Mouse (Mus musculus): ENCODE measurements around the gene Gm13278. TPM values are rescaled to one million over a fixed set of nuclear protein-coding genes. Genes with fewer than 3 reads are reported as not detected.

The Gm13278 gene
- polyA plus RNA-seq, 1 experiment from 2014 or later, result not detected

Other genes starting within 250 kb of the Gm13278 start
- not detected for gene Ifna15, start 233.3 kb upstream of the Gm13278 start, polyA plus RNA-seq (2014; fragmentation: Illumina TruSeq; extraction: RNeasy Lipid Tissue Mini Kit (QIAGEN cat#74804); ENCODE audit: low read depth, low replicate concordance)
- gene Ifna14, start 219.8 kb upstream of the Gm13278 start, polyA plus RNA-seq (2014; fragmentation: Illumina TruSeq; extraction: RNeasy Lipid Tissue Mini Kit (QIAGEN cat#74804); ENCODE audit: low read depth, low replicate concordance), result not detected
- gene Ifna9, start 199.2 kb upstream of the Gm13278 start, polyA plus RNA-seq (2014; fragmentation: Illumina TruSeq; extraction: RNeasy Lipid Tissue Mini Kit (QIAGEN cat#74804); ENCODE audit: low read depth, low replicate concordance), result not detected
- gene Ifna12, start 188.2 kb upstream of the Gm13278 start, polyA plus RNA-seq (2014; fragmentation: Illumina TruSeq; extraction: RNeasy Lipid Tissue Mini Kit (QIAGEN cat#74804); ENCODE audit: low read depth, low replicate concordance), result not detected
- gene C87499, start 157.1 kb upstream of the Gm13278 start, polyA plus RNA-seq (2014; fragmentation: Illumina TruSeq; extraction: RNeasy Lipid Tissue Mini Kit (QIAGEN cat#74804); ENCODE audit: low read depth, low replicate concordance), result not detected
- not detected for gene Ifna13, start 147.1 kb upstream of the Gm13278 start, polyA plus RNA-seq (2014; fragmentation: Illumina TruSeq; extraction: RNeasy Lipid Tissue Mini Kit (QIAGEN cat#74804); ENCODE audit: low read depth, low replicate concordance)
- not detected for gene Ifna16, start 114.6 kb upstream of the Gm13278 start, polyA plus RNA-seq (2014; fragmentation: Illumina TruSeq; extraction: RNeasy Lipid Tissue Mini Kit (QIAGEN cat#74804); ENCODE audit: low read depth, low replicate concordance)
- gene Ifna2, start 107.6 kb upstream of the Gm13278 start, polyA plus RNA-seq (2014; fragmentation: Illumina TruSeq; extraction: RNeasy Lipid Tissue Mini Kit (QIAGEN cat#74804); ENCODE audit: low read depth, low replicate concordance), result not detected
- not detected for gene Ifnab, start 100.2 kb upstream of the Gm13278 start, polyA plus RNA-seq (2014; fragmentation: Illumina TruSeq; extraction: RNeasy Lipid Tissue Mini Kit (QIAGEN cat#74804); ENCODE audit: low read depth, low replicate concordance)
- 0.62 TPM for gene Gm26566, start 69.7 kb upstream of the Gm13278 start, polyA plus RNA-seq (2014; fragmentation: Illumina TruSeq; extraction: RNeasy Lipid Tissue Mini Kit (QIAGEN cat#74804); ENCODE audit: low read depth, low replicate concordance)
- gene Klhl9, start 69.1 kb upstream of the Gm13278 start, polyA plus RNA-seq (2014; fragmentation: Illumina TruSeq; extraction: RNeasy Lipid Tissue Mini Kit (QIAGEN cat#74804); ENCODE audit: low read depth, low replicate concordance), result 33.9 TPM
- gene Gm13271, start 36.7 kb upstream of the Gm13278 start, polyA plus RNA-seq (2014; fragmentation: Illumina TruSeq; extraction: RNeasy Lipid Tissue Mini Kit (QIAGEN cat#74804); ENCODE audit: low read depth, low replicate concordance), result not detected
- gene Gm13283, start 31.4 kb upstream of the Gm13278 start, polyA plus RNA-seq (2014; fragmentation: Illumina TruSeq; extraction: RNeasy Lipid Tissue Mini Kit (QIAGEN cat#74804); ENCODE audit: low read depth, low replicate concordance), result not detected
- not detected for gene Gm13290, start 17.7 kb upstream of the Gm13278 start, polyA plus RNA-seq (2014; fragmentation: Illumina TruSeq; extraction: RNeasy Lipid Tissue Mini Kit (QIAGEN cat#74804); ENCODE audit: low read depth, low replicate concordance)
- not detected for gene Gm13289, start 14.6 kb upstream of the Gm13278 start, polyA plus RNA-seq (2014; fragmentation: Illumina TruSeq; extraction: RNeasy Lipid Tissue Mini Kit (QIAGEN cat#74804); ENCODE audit: low read depth, low replicate concordance)
- not detected for gene Gm13272, start 11.7 kb upstream of the Gm13278 start, polyA plus RNA-seq (2014; fragmentation: Illumina TruSeq; extraction: RNeasy Lipid Tissue Mini Kit (QIAGEN cat#74804); ENCODE audit: low read depth, low replicate concordance)
- not detected for gene Ifnz, start 9.4 kb upstream of the Gm13278 start, polyA plus RNA-seq (2014; fragmentation: Illumina TruSeq; extraction: RNeasy Lipid Tissue Mini Kit (QIAGEN cat#74804); ENCODE audit: low read depth, low replicate concordance)
- gene Gm13276, start 5.8 kb upstream of the Gm13278 start, polyA plus RNA-seq (2014; fragmentation: Illumina TruSeq; extraction: RNeasy Lipid Tissue Mini Kit (QIAGEN cat#74804); ENCODE audit: low read depth, low replicate concordance), result not detected
- not detected for gene Gm13277, start 2.9 kb upstream of the Gm13278 start, polyA plus RNA-seq (2014; fragmentation: Illumina TruSeq; extraction: RNeasy Lipid Tissue Mini Kit (QIAGEN cat#74804); ENCODE audit: low read depth, low replicate concordance)
- not detected for gene Gm13275, start 2.9 kb downstream of the Gm13278 start, polyA plus RNA-seq (2014; fragmentation: Illumina TruSeq; extraction: RNeasy Lipid Tissue Mini Kit (QIAGEN cat#74804); ENCODE audit: low read depth, low replicate concordance)
- gene Gm13279, start 5.8 kb downstream of the Gm13278 start, polyA plus RNA-seq (2014; fragmentation: Illumina TruSeq; extraction: RNeasy Lipid Tissue Mini Kit (QIAGEN cat#74804); ENCODE audit: low read depth, low replicate concordance), result not detected
- gene Gm13285, start 8.1 kb downstream of the Gm13278 start, polyA plus RNA-seq (2014; fragmentation: Illumina TruSeq; extraction: RNeasy Lipid Tissue Mini Kit (QIAGEN cat#74804); ENCODE audit: low read depth, low replicate concordance), result not detected
- not detected for gene Gm13287, start 11.7 kb downstream of the Gm13278 start, polyA plus RNA-seq (2014; fragmentation: Illumina TruSeq; extraction: RNeasy Lipid Tissue Mini Kit (QIAGEN cat#74804); ENCODE audit: low read depth, low replicate concordance)
- not detected for gene Gm13288, start 14.0 kb downstream of the Gm13278 start, polyA plus RNA-seq (2014; fragmentation: Illumina TruSeq; extraction: RNeasy Lipid Tissue Mini Kit (QIAGEN cat#74804); ENCODE audit: low read depth, low replicate concordance)
- gene Ifna7, start 24.7 kb downstream of the Gm13278 start, polyA plus RNA-seq (2014; fragmentation: Illumina TruSeq; extraction: RNeasy Lipid Tissue Mini Kit (QIAGEN cat#74804); ENCODE audit: low read depth, low replicate concordance), result not detected
- not detected for gene Ifna11, start 28.4 kb downstream of the Gm13278 start, polyA plus RNA-seq (2014; fragmentation: Illumina TruSeq; extraction: RNeasy Lipid Tissue Mini Kit (QIAGEN cat#74804); ENCODE audit: low read depth, low replicate concordance)
- not detected for gene Ifna6, start 35.9 kb downstream of the Gm13278 start, polyA plus RNA-seq (2014; fragmentation: Illumina TruSeq; extraction: RNeasy Lipid Tissue Mini Kit (QIAGEN cat#74804); ENCODE audit: low read depth, low replicate concordance)
- not detected for gene Ifna5, start 44.0 kb downstream of the Gm13278 start, polyA plus RNA-seq (2014; fragmentation: Illumina TruSeq; extraction: RNeasy Lipid Tissue Mini Kit (QIAGEN cat#74804); ENCODE audit: low read depth, low replicate concordance)
- not detected for gene Ifna4, start 50.3 kb downstream of the Gm13278 start, polyA plus RNA-seq (2014; fragmentation: Illumina TruSeq; extraction: RNeasy Lipid Tissue Mini Kit (QIAGEN cat#74804); ENCODE audit: low read depth, low replicate concordance)
- not detected for gene Ifna1, start 58.5 kb downstream of the Gm13278 start, polyA plus RNA-seq (2014; fragmentation: Illumina TruSeq; extraction: RNeasy Lipid Tissue Mini Kit (QIAGEN cat#74804); ENCODE audit: low read depth, low replicate concordance)
- gene Ifne, start 88.7 kb downstream of the Gm13278 start, polyA plus RNA-seq (2014; fragmentation: Illumina TruSeq; extraction: RNeasy Lipid Tissue Mini Kit (QIAGEN cat#74804); ENCODE audit: low read depth, low replicate concordance), result not detected

Data from adipose tissue, adult 10 weeks (tissue).